Mouse (Mus musculus) heart, embryonic 11.5 days (tissue): ENCODE data around the gene Fnbp1. TPM values are rescaled to one million over a fixed set of nuclear protein-coding genes. Genes with fewer than 3 reads are reported as not detected.

Experiments used
- ATAC-seq: fragments of 200-750 bp; cut with Nextera tagmentation; replicated peaks from 2 replicates; pipeline ENCODE4 v1.8.0; 2017; ENCODE audit warnings: moderate library complexity; ENCODE audit not compliant: insufficient number of reproducible peaks, low FRiP score, low TSS enrichment
- H3K27ac ChIP-seq: fragments of 300-500 bp; sonication (generic); 2 replicates; pipeline ENCODE4 v1.5.1; 2014; ENCODE audit warnings: mild to moderate bottlenecking, low read depth, low read length
- H3K27me3 ChIP-seq: fragments of 300-500 bp; sonication (generic); 2 replicates; pipeline ENCODE4 v1.6.1; 2014; ENCODE audit warnings: mild to moderate bottlenecking, low read length, mixed read lengths; ENCODE audit not compliant: control insufficient read depth, insufficient read depth
- H3K36me3 ChIP-seq: fragments of 300-500 bp; sonication (generic); 2 replicates; pipeline ENCODE4 v1.6.1; 2014; ENCODE audit warnings: mild to moderate bottlenecking, low read length, moderate library complexity, mixed read lengths; ENCODE audit not compliant: control insufficient read depth, insufficient read depth
- H3K4me1 ChIP-seq: fragments of 300-500 bp; sonication (generic); 2 replicates; pipeline ENCODE4 v1.6.1; 2014; ENCODE audit warnings: low read length; ENCODE audit not compliant: control insufficient read depth, insufficient read depth
- H3K4me2 ChIP-seq: fragments of 300-500 bp; sonication (generic); 2 replicates; pipeline ENCODE4 v1.6.1; 2014; ENCODE audit warnings: mild to moderate bottlenecking, moderate library complexity
- H3K4me3 ChIP-seq: fragments of 300-500 bp; sonication (generic); 2 replicates; pipeline ENCODE4 v1.5.1; 2014; ENCODE audit warnings: low read depth, low read length
- H3K9ac ChIP-seq: fragments of 300-500 bp; sonication (generic); 2 replicates; pipeline ENCODE4 v1.6.1; 2014; ENCODE audit warnings: mild to moderate bottlenecking, low read depth, low read length, moderate library complexity
- H3K9me3 ChIP-seq: fragments of 300-500 bp; sonication (generic); replicated peaks from 2 replicates; pipeline ENCODE4 v1.6.1; 2016; ENCODE audit warnings: low read length; ENCODE audit not compliant: control insufficient read depth
- WGBS: fragments of 180-500 bp; shearing (Covaris S2); extraction: QIAGEN DNeasy Blood & Tissue Kit; methylation state at CpG from one replicate; pipeline ENCODE4 v1.1.7; 2014; ENCODE audit not compliant: insufficient replicate concordance; 5-methylcytosine and 5-hydroxymethylcytosine counted together
- polyA plus RNA-seq: library from polyadenylated mRNA; unstranded; fragments of >200 nt; fragmentation: Nextera tagmentation; extraction: Ambion mirVana; gene quantifications from 2 replicates; pipeline ENCODE4 v1.2.1, GENCODE M21; 2014

Gene Fnbp1
- polyA plus RNA-seq, 1 experiment from 2014 or later = 19.5 TPM

- Histone ChIP-seq H3K27ac (peak within 1 kb of the TSS; percentile 17), H3K9ac (peak within 1 kb of the TSS; percentile 74), H3K27me3 (no peaks in the 10 kb centered on the region), H3K4me2 (peak within 1 kb of the TSS; percentile 91), H3K4me3 (peak within 1 kb of the TSS; percentile 85), H3K9me3 (no peaks in the 10 kb centered on the region), H3K36me3 (peaks cover 18% of the 10 kb centered on the region; the same call in 1 of the 2 replicates), H3K4me1 (peaks cover 19% of the 10 kb centered on the region)
- under 1% methylated on average over 66 of the region's 66 CpGs for WGBS
- ATAC-seq = peak; percentile 96
Observed at GRCm38 (mm10) chr2:30981790-30982513, 159.9 kb downstream of the Fnbp1 start, which contains the start of the genes BC005624 and Usp20. Gene BC005624, minus strand, starts transcription at chr2:30982201. Gene Usp20, plus strand, starts transcription at chr2:30982279.

Other genes starting within 250 kb of the Fnbp1 start
- gene Ptges, start 212.1 kb downstream of the Fnbp1 start, polyA plus RNA-seq = 3.1 and 3.6 TPM in 2 replicates
- 23.3 and 23.7 TPM in 2 replicates for gene Tor1b, start 189.0 kb downstream of the Fnbp1 start, polyA plus RNA-seq
- 54.9 and 57.6 TPM in 2 replicates for gene Tor1a, start 174.1 kb downstream of the Fnbp1 start, polyA plus RNA-seq
- gene BC005624, start 159.8 kb downstream of the Fnbp1 start, polyA plus RNA-seq = 31.4 and 33.0 TPM in 2 replicates
- 11.2 and 14.8 TPM in 2 replicates for gene Usp20, start 159.7 kb downstream of the Fnbp1 start, polyA plus RNA-seq
- gene Gpr107, start 10.3 kb upstream of the Fnbp1 start, polyA plus RNA-seq = 30.4 and 33.8 TPM in 2 replicates
- gene Ncs1, start 103.8 kb upstream of the Fnbp1 start, polyA plus RNA-seq = 42.8 and 46.5 TPM in 2 replicates
- 0.27 TPM in 1 of 2 replicates, not detected in the other for gene Hmcn2, start 172.4 kb upstream of the Fnbp1 start, polyA plus RNA-seq